Mouse (Mus musculus) C2C12 (cell line): ENCODE data around the gene Kcnma1. TPM values are rescaled to one million over a fixed set of nuclear protein-coding genes. Genes with fewer than 3 reads are reported as not detected.

Experiments
- H3K27me3 ChIP-seq: one replicate; pipeline ENCODE4 v1.6.1; 2011; ENCODE audit not compliant: control insufficient read depth, insufficient read depth, insufficient read length
- H3K36me3 ChIP-seq: one replicate; pipeline ENCODE4 v1.6.1; 2011; ENCODE audit not compliant: control insufficient read depth, insufficient read depth
- H3K4me3 ChIP-seq: one replicate; pipeline ENCODE4 v1.5.1; 2011; ENCODE audit warnings: mild to moderate bottlenecking, control low read depth; ENCODE audit not compliant: poor library complexity, insufficient read depth, severe bottlenecking
- H3K79me2 ChIP-seq: one replicate; pipeline ENCODE4 v1.6.1; 2011; ENCODE audit not compliant: control insufficient read depth, insufficient read depth
- H3K79me3 ChIP-seq: one replicate; pipeline ENCODE4 v1.6.1; 2011; ENCODE audit warnings: low read depth, control low read depth
- H3ac ChIP-seq: one replicate; pipeline ENCODE3; 2011; ENCODE audit warnings: low read depth; ENCODE audit not compliant: control insufficient read depth, insufficient read length
- CEBPB ChIP-seq: IDR thresholded peaks from one replicate; pipeline ENCODE4 v1.6.1; 2011; ENCODE audit warnings: low read depth, mild to moderate bottlenecking, control low read depth, moderate library complexity
- CTCF ChIP-seq: IDR thresholded peaks from one replicate; pipeline ENCODE4 v1.5.1; 2011; ENCODE audit not compliant: control insufficient read depth, insufficient read depth, insufficient read length
- FOSL1 ChIP-seq: IDR thresholded peaks from one replicate; pipeline ENCODE4 v1.8.0; 2011; ENCODE audit warnings: mild to moderate bottlenecking, low read length; ENCODE audit not compliant: poor library complexity, insufficient read depth, severe bottlenecking
- MAX ChIP-seq: IDR thresholded peaks from one replicate; pipeline ENCODE4 v1.6.1; 2011; ENCODE audit warnings: mild to moderate bottlenecking, control low read depth
- MYOD1 ChIP-seq: IDR thresholded peaks from one replicate; pipeline ENCODE4 v1.6.1; 2011; ENCODE audit warnings: low read depth; ENCODE audit not compliant: control insufficient read depth, insufficient read length
- MYOG ChIP-seq: IDR thresholded peaks from one replicate; pipeline ENCODE4 v1.6.1; 2011; ENCODE audit not compliant: control insufficient read depth, insufficient read length; ENCODE audit errors: extremely low read depth
- USF1 ChIP-seq: IDR thresholded peaks from one replicate; pipeline ENCODE4 v1.6.1; 2011; ENCODE audit warnings: low read depth, mild to moderate bottlenecking, control low read depth, moderate library complexity
- polyA plus RNA-seq: library from polyadenylated mRNA; unstranded; fragments of >200 nt; fragmentation: generic; extraction: Trizol; gene quantifications from one replicate; pipeline ENCODE4 v1.2.1, GENCODE M21; 2012; ENCODE audit warnings: missing spikeins

Kcnma1 gene
- polyA plus RNA-seq, 1 experiment: not detected

DNA sequence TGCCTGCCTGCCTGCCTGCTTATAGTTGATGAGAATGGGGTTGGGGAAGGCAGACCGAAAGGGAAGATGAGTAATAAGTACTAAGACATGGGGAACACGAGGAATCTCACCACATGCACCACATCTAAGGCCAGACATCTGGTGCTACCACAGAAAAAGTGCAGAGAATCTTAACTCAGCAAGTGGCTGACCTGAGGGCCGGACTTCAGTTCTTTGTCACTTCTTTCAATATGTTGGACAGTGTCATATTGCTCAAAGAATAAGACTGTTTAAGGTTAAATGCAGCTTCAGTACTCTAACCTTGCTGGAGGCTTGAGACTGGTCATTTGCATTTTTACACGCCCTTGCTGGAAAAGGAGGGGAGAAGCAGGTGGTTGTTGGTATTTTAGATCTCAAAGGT is 555.7 kb downstream of the Kcnma1 start:
- Histone ChIP-seq H3K4me3 (no peak overlapping the region), H3K79me3 (no peaks in the 10 kb centered on the region), H3K27me3 (peaks cover 25% of the 10 kb centered on the region), H3K36me3 (no peaks in the 10 kb centered on the region), H3K79me2 (no peaks in the 10 kb centered on the region), H3ac (no peak overlapping the region)
- no peak for TF ChIP-seq CEBPB
- TF ChIP-seq MYOD1: no peak
- no peak for TF ChIP-seq FOSL1
- TF ChIP-seq CTCF: no peak

DNA sequence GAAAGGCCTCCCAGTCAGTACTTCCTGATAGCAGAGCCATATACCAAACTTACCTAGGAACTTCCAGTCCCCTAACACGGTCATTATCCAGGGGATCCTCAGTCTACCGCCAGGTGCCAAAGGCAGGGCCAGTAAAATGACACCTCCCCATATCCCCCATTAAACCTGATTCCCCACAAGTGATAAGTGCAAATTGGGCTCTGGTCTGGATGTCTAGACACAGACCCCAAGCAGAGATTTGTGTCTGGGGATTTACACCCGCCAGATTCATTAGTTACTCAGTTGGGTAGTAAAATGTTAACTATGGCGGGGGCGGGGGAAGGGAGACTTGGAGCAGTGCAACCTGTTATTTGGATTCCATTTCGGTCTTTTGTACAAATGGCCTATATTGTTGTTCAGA is 562.6 kb downstream of the Kcnma1 start:
- Histone ChIP-seq H3K79me2 (no peaks in the 10 kb centered on the region), H3ac (no peak overlapping the region), H3K79me3 (no peaks in the 10 kb centered on the region), H3K27me3 (peaks cover 6% of the 10 kb centered on the region), H3K36me3 (no peaks in the 10 kb centered on the region), H3K4me3 (no peak overlapping the region)
- TF ChIP-seq MYOD1 (no peak), FOSL1 (no peak), CTCF (no peak), USF1 (no peak), MYOG (no peak), CEBPB (no peak), MAX (no peak)

DNA sequence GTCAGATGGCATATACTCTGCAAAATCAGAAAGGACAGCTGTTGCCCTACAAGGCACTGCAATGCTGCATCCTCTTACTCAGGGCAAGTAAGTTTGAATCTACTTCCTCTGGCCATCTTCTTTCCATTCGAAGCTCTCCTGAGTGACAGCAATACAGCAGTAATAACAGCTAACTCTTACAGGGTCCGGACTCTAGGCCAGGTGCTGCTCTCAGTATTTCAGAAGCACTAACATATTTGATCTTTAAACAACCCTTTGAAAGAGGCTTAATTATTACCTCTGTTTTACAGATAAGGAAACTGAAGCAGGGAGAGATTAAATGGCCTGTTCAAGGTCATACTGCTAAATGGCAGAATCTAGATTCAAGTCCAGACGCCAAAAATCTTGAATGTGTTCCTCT is 576.8 kb downstream of the Kcnma1 start:
- Histone ChIP-seq H3K27me3 (no peaks in the 10 kb centered on the region), H3K36me3 (no peaks in the 10 kb centered on the region), H3K79me3 (no peaks in the 10 kb centered on the region), H3ac (no peak overlapping the region), H3K4me3 (no peak overlapping the region), H3K79me2 (no peaks in the 10 kb centered on the region)
- no peak for TF ChIP-seq CTCF
- TF ChIP-seq CEBPB: no peak

DNA sequence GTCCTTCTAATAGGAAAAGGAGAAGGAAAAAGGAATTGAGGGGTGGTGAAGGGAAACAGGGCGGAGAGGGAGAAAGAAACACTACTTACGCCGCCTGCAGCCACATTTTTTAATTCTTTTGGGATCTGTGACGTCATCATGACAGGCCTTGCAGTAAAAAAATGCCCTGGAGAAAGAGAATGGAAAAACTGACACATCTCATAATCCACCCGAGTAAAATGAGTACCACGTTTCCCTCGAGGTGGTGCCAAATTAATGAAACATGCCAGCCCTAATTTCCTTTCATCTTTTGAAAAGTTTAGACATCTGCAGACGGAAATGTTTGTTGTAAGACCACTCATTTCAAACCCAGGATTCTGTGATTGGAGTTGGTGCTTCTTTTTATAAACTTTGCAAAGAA is 578.4 kb downstream of the Kcnma1 start:
- Histone ChIP-seq H3ac (no peak overlapping the region), H3K4me3 (no peak overlapping the region), H3K27me3 (no peaks in the 10 kb centered on the region), H3K79me3 (no peaks in the 10 kb centered on the region), H3K79me2 (no peaks in the 10 kb centered on the region), H3K36me3 (no peaks in the 10 kb centered on the region)
- no peak for TF ChIP-seq MYOD1
- no peak for TF ChIP-seq USF1
- no peak for TF ChIP-seq MYOG
- no peak for TF ChIP-seq CTCF

DNA sequence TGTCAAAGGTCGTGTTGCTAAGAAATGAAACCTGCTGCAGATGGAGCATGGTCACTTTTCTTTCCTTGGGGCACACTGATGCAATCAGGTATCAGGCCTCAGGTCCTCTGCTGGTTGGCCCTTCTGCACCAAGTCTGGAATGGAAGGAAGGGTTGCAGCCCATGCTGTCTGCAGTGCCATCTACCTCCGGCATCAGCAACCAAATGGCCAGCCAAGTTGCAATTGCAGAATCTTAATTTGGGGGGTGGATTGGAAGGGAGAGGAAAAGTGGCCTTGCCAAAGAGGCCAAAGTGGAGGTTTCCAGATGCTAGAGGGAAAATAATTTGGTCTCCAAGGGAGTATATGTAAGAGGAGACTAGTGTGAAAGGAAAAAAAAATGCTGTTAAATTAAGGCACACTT is 584.3 kb downstream of the Kcnma1 start:
- Histone ChIP-seq H3K27me3 (no peaks in the 10 kb centered on the region), H3K79me2 (no peaks in the 10 kb centered on the region), H3K79me3 (no peaks in the 10 kb centered on the region), H3K4me3 (no peak overlapping the region), H3K36me3 (no peaks in the 10 kb centered on the region), H3ac (no peak overlapping the region)
- TF ChIP-seq MYOG (no peak), USF1 (no peak), FOSL1 (no peak), MAX (no peak), CTCF (no peak), CEBPB (no peak), MYOD1 (no peak)

DNA sequence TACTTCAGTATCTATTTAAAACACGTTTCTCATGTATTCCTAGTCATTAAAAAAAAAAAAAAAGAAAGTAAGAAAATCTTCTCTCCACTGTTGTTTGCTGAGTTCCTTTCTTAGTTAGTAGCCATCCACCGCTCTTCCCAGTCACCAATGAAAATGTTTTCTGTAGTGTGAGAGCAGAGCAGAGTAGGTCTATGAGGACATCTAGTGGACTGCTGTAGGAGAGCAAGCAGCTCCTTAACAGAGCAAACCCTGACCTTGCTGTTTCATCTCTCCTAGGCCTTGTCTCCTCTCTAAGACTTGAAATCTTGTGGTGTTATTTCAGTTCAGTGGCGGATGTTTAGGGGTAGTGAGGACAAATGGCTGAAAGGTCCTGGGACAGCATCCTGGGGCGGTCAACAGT is 585.2 kb downstream of the Kcnma1 start:
- TF ChIP-seq MAX: no peak
- peak; percentile 54 for TF ChIP-seq CTCF
- Histone ChIP-seq H3K79me3 (no peaks in the 10 kb centered on the region), H3K36me3 (no peaks in the 10 kb centered on the region), H3K4me3 (no peak overlapping the region), H3ac (no peak overlapping the region), H3K79me2 (no peaks in the 10 kb centered on the region), H3K27me3 (no peaks in the 10 kb centered on the region)
